Mouse (Mus musculus): ENCODE data around the gene Hadha. TPM values are rescaled to one million over a fixed set of nuclear protein-coding genes. Genes with fewer than 3 reads are reported as not detected.

The Hadha gene
- polyA plus RNA-seq, 1 experiment from 2014 or later: 228 TPM

- 66% methylated on average over 5 of the region's 5 CpGs for WGBS (ENCODE audit: insufficient replicate concordance)
- Histone ChIP-seq H3K4me2 (ENCODE audit: low read depth, low read length) (no peak overlapping the region), H3K9ac (replicated peaks) (no peak overlapping the region), H3K27me3 (ENCODE audit: insufficient read depth, low read length) (no peaks in the 10 kb centered on the region), H3K36me3 (replicated peaks; ENCODE audit: insufficient read depth, low read length) (peaks cover 53% of the 10 kb centered on the region), H3K27ac (ENCODE audit: low read depth) (peak overlapping the region; percentile 85), H3K4me3 (ENCODE audit: low read depth, low read length) (no peak overlapping the region), H3K9me3 (ENCODE audit: low read length) (no peaks in the 10 kb centered on the region), H3K4me1 (ENCODE audit: insufficient read depth) (peaks cover 7% of the 10 kb centered on the region)
- peak; percentile 76 for ATAC-seq
- TF ChIP-seq EP300 (IDR thresholded peaks at IDR 0.05; ENCODE audit: low read depth): 0 out of 2 replicates have a peak, but pooled peaks have one; percentile 24
- TF ChIP-seq CTCF (IDR thresholded peaks at IDR 0.05; ENCODE audit: low read depth): no peak
- DNase-seq: no peak
These were observed 15.5 kb upstream of the Hadha start for GRCm38 (mm10) chr5:30170303-30170940.

- 71% methylated on average over 5 of the region's 5 CpGs for WGBS (ENCODE audit: insufficient replicate concordance)
- no peak overlapping the region for H3K9ac ChIP-seq (replicated peaks)
- H3K27ac ChIP-seq (ENCODE audit: low read depth): peak overlapping the region; percentile 69
- no peaks in the 10 kb centered on the region for H3K9me3 ChIP-seq (ENCODE audit: low read length)
- no peak for DNase-seq
- peak; percentile 58 for ATAC-seq
- H3K4me1 ChIP-seq (ENCODE audit: insufficient read depth): 0 out of 2 replicates have a peak, but pooled peaks cover 3% of the 10 kb centered on the region
- peak; percentile 13; the same call in 1 of the 2 replicates for TF ChIP-seq EP300 (IDR thresholded peaks at IDR 0.05; ENCODE audit: low read depth)
- no peak for TF ChIP-seq CTCF (IDR thresholded peaks at IDR 0.05; ENCODE audit: low read depth)
- no peak overlapping the region for H3K4me2 ChIP-seq (ENCODE audit: low read depth, low read length)
- peaks cover 32% of the 10 kb centered on the region for H3K36me3 ChIP-seq (replicated peaks; ENCODE audit: insufficient read depth, low read length)
- no peak overlapping the region for H3K4me3 ChIP-seq (ENCODE audit: low read depth, low read length)
- H3K27me3 ChIP-seq (ENCODE audit: insufficient read depth, low read length): no peaks in the 10 kb centered on the region
These were observed 10.4 kb upstream of the Hadha start for GRCm38 (mm10) chr5:30165234-30165946.

- no peak for TF ChIP-seq CTCF (IDR thresholded peaks at IDR 0.05; ENCODE audit: low read depth)
- TF ChIP-seq EP300 (IDR thresholded peaks at IDR 0.05; ENCODE audit: low read depth): no peak
- H3K4me2 ChIP-seq (ENCODE audit: low read depth, low read length): no peak overlapping the region
- H3K9me3 ChIP-seq (ENCODE audit: low read length): no peaks in the 10 kb centered on the region
- H3K4me3 ChIP-seq (ENCODE audit: low read depth, low read length): no peak overlapping the region
- 0 out of 2 replicates have a peak, but pooled peaks cover 5% of the 10 kb centered on the region for H3K4me1 ChIP-seq (ENCODE audit: insufficient read depth)
- H3K9ac ChIP-seq (replicated peaks): no peak overlapping the region; the same call in 1 of the 2 replicates
- H3K36me3 ChIP-seq (replicated peaks; ENCODE audit: insufficient read depth, low read length): peaks cover 8% of the 10 kb centered on the region; the same call in 1 of the 2 replicates
- DNase-seq (no peak), ATAC-seq (no peak)
- WGBS (ENCODE audit: insufficient replicate concordance): 61% methylated on average over 6 of the region's 6 CpGs
- no peaks in the 10 kb centered on the region for H3K27me3 ChIP-seq (ENCODE audit: insufficient read depth, low read length)
- H3K27ac ChIP-seq (ENCODE audit: low read depth): no peak overlapping the region
These were observed 7.4 kb upstream of the Hadha start for GRCm38 (mm10) chr5:30162339-30162738.

GRCm38 (mm10) chr5:30161836-30162235 is 6.9 kb upstream of the Hadha start:
- no peak overlapping the region for H3K27ac ChIP-seq (ENCODE audit: low read depth)
- H3K9me3 ChIP-seq (ENCODE audit: low read length): no peaks in the 10 kb centered on the region
- no peak for TF ChIP-seq EP300 (IDR thresholded peaks at IDR 0.05; ENCODE audit: low read depth)
- TF ChIP-seq CTCF (IDR thresholded peaks at IDR 0.05; ENCODE audit: low read depth): no peak
- WGBS (ENCODE audit: insufficient replicate concordance): 87% methylated on average over 1 of the region's 1 CpGs
- H3K36me3 ChIP-seq (replicated peaks; ENCODE audit: insufficient read depth, low read length): peaks cover 8% of the 10 kb centered on the region; the same call in 1 of the 2 replicates
- DNase-seq: no peak
- H3K27me3 ChIP-seq (ENCODE audit: insufficient read depth, low read length): no peaks in the 10 kb centered on the region
- no peak overlapping the region for H3K9ac ChIP-seq (replicated peaks)
- H3K4me3 ChIP-seq (ENCODE audit: low read depth, low read length): no peak overlapping the region
- no peak for ATAC-seq
- no peak overlapping the region for H3K4me2 ChIP-seq (ENCODE audit: low read depth, low read length)
- H3K4me1 ChIP-seq (ENCODE audit: insufficient read depth): 0 out of 2 replicates have a peak, but pooled peaks cover 5% of the 10 kb centered on the region

GRCm38 (mm10) chr5:30159601-30160000 is 4.6 kb upstream of the Hadha start:
- no peak for DNase-seq

More at GRCm38 (mm10) chr5:30159601-30160000, 4.6 kb upstream of the Hadha start:
- Histone ChIP-seq H3K9ac (replicated peaks) (no peak overlapping the region), H3K27me3 (ENCODE audit: insufficient read depth, low read length) (no peaks in the 10 kb centered on the region), H3K27ac (ENCODE audit: low read depth) (no peak overlapping the region), H3K36me3 (replicated peaks; ENCODE audit: insufficient read depth, low read length) (peaks cover 3% of the 10 kb centered on the region; the same call in 1 of the 2 replicates), H3K4me3 (ENCODE audit: low read depth, low read length) (no peak overlapping the region), H3K4me1 (ENCODE audit: insufficient read depth) (0 out of 2 replicates have a peak, but pooled peaks cover 5% of the 10 kb centered on the region), H3K4me2 (ENCODE audit: low read depth, low read length) (no peak overlapping the region), H3K9me3 (ENCODE audit: low read length) (no peaks in the 10 kb centered on the region)
- TF ChIP-seq CTCF (IDR thresholded peaks at IDR 0.05; ENCODE audit: low read depth) (no peak), EP300 (IDR thresholded peaks at IDR 0.05; ENCODE audit: low read depth) (no peak)
- ATAC-seq: no peak
- 71% methylated on average over 6 of the region's 6 CpGs for WGBS (ENCODE audit: insufficient replicate concordance)
